Mouse (Mus musculus): Measurements from ENCODE around the gene Srrt. TPM values are rescaled to one million over a fixed set of nuclear protein-coding genes. Genes with fewer than 3 reads are reported as not detected.

Srrt gene
- polyA plus RNA-seq, 1 experiment from 2014 or later, result 119 TPM

DNA sequence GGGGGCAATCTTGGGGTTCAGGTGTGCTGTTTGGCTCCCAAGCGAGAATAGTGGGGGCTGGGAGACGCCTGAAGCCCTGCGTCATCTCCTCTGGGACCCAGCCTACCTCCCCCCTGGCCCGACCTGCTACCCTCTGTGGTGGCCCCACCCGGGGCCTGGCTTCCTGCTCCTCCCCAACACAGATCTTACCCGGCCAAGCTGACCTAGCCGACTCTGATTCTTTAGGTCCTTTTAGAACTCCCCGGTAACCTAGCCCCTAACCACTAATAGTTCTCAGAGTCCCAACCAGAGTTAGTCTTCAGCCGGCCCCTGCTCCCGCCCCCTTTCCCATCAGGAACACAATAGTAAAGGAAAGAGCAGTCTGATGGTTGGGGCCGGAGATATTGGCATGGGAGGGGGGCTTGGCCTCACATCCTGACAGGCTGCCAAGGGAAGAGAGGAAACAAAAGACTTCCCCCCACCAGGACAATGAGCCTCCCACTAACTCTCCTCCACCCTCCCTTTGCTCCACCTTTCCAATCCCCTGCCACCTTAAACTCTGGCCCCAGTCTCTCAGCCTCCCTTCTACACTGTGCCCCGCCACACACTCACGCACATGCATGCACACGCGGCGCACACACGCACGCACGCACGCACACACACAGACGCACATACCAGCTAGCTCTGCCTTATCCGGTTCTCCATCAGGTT is 32.0 kb upstream of the Srrt start:
- Histone ChIP-seq H3K27me3 (replicated peaks; ENCODE audit: control insufficient read depth, insufficient read depth, low read length) (no peaks in the 10 kb centered on the region), H3K4me3 (replicated peaks; ENCODE audit: low read length) (peak overlapping the region; percentile 49), H3K9me3 (ENCODE audit: control insufficient read depth, low read length) (no peaks in the 10 kb centered on the region), H3K9ac (replicated peaks; ENCODE audit: low read depth, low read length) (peak overlapping the region; percentile 63), H3K27ac (ENCODE audit: low read length) (peak overlapping the region; percentile 68), H3K36me3 (ENCODE audit: control insufficient read depth, insufficient read depth) (no peaks in the 10 kb centered on the region), H3K4me1 (replicated peaks; ENCODE audit: control insufficient read depth, insufficient read depth, low read length) (peaks cover 14% of the 10 kb centered on the region), H3K4me2 (ENCODE audit: low read length) (peak overlapping the region; percentile 92)
- peak; percentile 54 for ATAC-seq
- WGBS, result 4% methylated on average over 22 of the region's 22 CpGs

DNA sequence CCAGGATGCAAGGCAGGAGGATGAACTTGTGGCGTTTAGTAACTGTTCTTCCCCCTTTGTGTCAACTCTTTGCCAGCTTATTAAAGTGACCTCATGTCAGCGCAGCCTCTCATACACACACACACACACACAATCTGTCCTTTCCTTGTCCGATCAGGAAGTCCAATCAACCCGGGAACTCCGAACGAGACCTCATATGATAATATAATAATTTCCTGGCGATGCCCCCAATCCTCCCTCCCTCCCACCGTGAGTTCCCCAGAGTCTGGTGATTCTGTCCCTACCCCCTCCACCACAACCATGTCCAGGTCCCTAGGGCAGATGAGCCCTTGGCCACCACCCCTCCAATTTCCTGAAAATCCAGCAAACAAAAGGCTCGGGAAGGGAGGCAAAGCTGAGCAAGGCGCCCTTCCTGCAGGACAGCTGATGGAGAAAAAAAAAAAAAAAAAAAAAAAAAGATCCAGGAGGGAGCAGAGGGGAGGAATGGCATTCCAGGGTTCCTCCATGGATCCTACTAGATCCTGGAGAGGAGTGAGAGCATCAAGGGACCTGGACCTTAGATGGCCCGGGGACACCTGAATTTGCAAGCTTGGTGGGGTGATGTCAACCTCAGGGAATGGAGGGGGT is 31.3 kb upstream of the Srrt start:
- Histone ChIP-seq H3K36me3 (ENCODE audit: control insufficient read depth, insufficient read depth) (no peaks in the 10 kb centered on the region), H3K4me3 (replicated peaks; ENCODE audit: low read length) (peak overlapping the region; percentile 49), H3K4me2 (ENCODE audit: low read length) (peak overlapping the region; percentile 92), H3K9ac (replicated peaks; ENCODE audit: low read depth, low read length) (peak overlapping the region; percentile 63), H3K9me3 (ENCODE audit: control insufficient read depth, low read length) (no peaks in the 10 kb centered on the region), H3K4me1 (replicated peaks; ENCODE audit: control insufficient read depth, insufficient read depth, low read length) (peaks cover 14% of the 10 kb centered on the region), H3K27ac (ENCODE audit: low read length) (peak overlapping the region; percentile 68), H3K27me3 (replicated peaks; ENCODE audit: control insufficient read depth, insufficient read depth, low read length) (no peaks in the 10 kb centered on the region)
- ATAC-seq, result peak; percentile 2; the same call in 1 of the 2 replicates
- WGBS, result 2% methylated on average over 11 of the region's 11 CpGs

DNA sequence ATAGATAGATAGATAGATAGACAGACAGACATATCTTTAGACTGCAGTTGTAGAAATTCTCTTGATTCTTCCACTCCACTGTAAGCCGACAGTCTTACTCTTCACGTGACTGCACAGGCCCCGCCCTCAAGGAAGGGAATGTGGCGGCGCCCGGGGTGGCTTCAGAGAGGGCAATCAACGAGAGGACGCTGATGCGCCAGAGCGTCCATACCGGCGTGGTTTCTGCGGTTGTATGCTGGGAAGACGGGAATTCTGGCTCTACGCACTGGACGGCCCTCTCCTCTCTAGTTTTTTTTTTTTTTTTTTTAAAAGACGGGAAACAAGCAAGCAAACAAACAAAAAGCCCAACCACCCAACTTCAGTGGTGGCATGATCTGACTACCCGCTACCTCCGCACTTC is 30.8 kb upstream of the Srrt start:
- Histone ChIP-seq H3K9ac (replicated peaks; ENCODE audit: low read depth, low read length) (peak overlapping the region; percentile 63), H3K9me3 (ENCODE audit: control insufficient read depth, low read length) (no peaks in the 10 kb centered on the region), H3K4me2 (ENCODE audit: low read length) (peak overlapping the region; percentile 92), H3K4me1 (replicated peaks; ENCODE audit: control insufficient read depth, insufficient read depth, low read length) (peaks cover 14% of the 10 kb centered on the region), H3K27ac (ENCODE audit: low read length) (peak overlapping the region; percentile 68), H3K4me3 (replicated peaks; ENCODE audit: low read length) (peak overlapping the region; percentile 49), H3K36me3 (ENCODE audit: control insufficient read depth, insufficient read depth) (no peaks in the 10 kb centered on the region), H3K27me3 (replicated peaks; ENCODE audit: control insufficient read depth, insufficient read depth, low read length) (no peaks in the 10 kb centered on the region)
- peak; percentile 88 for ATAC-seq
- WGBS, result under 1% methylated on average over 19 of the region's 19 CpGs

DNA sequence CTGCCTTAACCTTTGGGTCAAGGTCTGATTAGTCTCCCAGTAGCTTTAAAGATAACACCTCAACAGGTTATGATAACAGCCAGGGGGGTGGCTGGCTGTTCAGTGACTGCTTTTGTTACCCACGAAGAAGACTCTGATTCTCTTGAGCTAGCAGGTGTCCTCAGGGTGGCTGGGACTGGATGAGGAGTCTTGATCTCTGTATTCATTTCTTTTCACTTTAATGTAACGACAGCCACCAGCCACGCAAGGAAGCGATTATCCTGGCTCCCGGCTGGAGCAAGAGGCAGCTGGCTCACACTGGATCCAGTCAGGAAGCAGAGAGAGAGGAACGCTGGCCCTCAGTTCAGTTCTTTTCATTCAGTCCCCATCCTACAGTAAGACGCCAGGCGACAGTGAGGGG is 29.7 kb upstream of the Srrt start:
- no peak overlapping the region for H3K4me2 ChIP-seq (ENCODE audit: low read length)
- H3K4me1 ChIP-seq (replicated peaks; ENCODE audit: control insufficient read depth, insufficient read depth, low read length), result peaks cover 24% of the 10 kb centered on the region
- no peaks in the 10 kb centered on the region for H3K36me3 ChIP-seq (ENCODE audit: control insufficient read depth, insufficient read depth)
- 52% methylated on average over 8 of the region's 8 CpGs for WGBS
- no peak overlapping the region for H3K27ac ChIP-seq (ENCODE audit: low read length)
- no peak overlapping the region for H3K4me3 ChIP-seq (replicated peaks; ENCODE audit: low read length)
- no peaks in the 10 kb centered on the region for H3K9me3 ChIP-seq (ENCODE audit: control insufficient read depth, low read length)
- no peak for ATAC-seq
- no peak overlapping the region for H3K9ac ChIP-seq (replicated peaks; ENCODE audit: low read depth, low read length)
- no peaks in the 10 kb centered on the region for H3K27me3 ChIP-seq (replicated peaks; ENCODE audit: control insufficient read depth, insufficient read depth, low read length)

DNA sequence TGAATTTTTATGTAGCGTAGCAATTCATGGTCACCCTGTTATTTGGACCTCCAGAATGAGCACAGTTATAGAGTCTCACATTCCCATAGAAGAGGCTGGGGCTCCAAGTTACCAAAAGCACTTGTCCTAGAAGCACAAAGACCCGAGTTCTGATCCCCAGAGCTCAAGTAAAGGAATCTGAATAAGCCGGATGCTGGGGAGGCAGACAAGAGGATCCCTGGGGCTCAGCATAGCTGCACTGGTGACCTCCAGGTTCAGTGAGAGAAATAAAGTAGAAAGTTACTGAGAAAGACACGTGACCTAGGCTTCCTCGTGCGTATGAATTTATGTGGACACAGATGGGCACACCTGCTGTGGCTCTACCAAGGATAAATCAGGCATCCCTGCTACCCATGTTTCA is 27.6 kb upstream of the Srrt start:
- Histone ChIP-seq H3K4me3 (replicated peaks; ENCODE audit: low read length) (no peak overlapping the region), H3K9me3 (ENCODE audit: control insufficient read depth, low read length) (no peaks in the 10 kb centered on the region), H3K36me3 (ENCODE audit: control insufficient read depth, insufficient read depth) (no peaks in the 10 kb centered on the region), H3K4me2 (ENCODE audit: low read length) (no peak overlapping the region), H3K4me1 (replicated peaks; ENCODE audit: control insufficient read depth, insufficient read depth, low read length) (peaks cover 24% of the 10 kb centered on the region), H3K9ac (replicated peaks; ENCODE audit: low read depth, low read length) (no peak overlapping the region), H3K27me3 (replicated peaks; ENCODE audit: control insufficient read depth, insufficient read depth, low read length) (no peaks in the 10 kb centered on the region), H3K27ac (ENCODE audit: low read length) (no peak overlapping the region)
- WGBS, result 65% methylated on average over 6 of the region's 6 CpGs
- no peak for ATAC-seq

- 60% methylated on average over 10 of the region's 10 CpGs for WGBS
Measured at GRCm38 (mm10) chr5:137334317-137334716, 26.8 kb upstream of the Srrt start.

DNA sequence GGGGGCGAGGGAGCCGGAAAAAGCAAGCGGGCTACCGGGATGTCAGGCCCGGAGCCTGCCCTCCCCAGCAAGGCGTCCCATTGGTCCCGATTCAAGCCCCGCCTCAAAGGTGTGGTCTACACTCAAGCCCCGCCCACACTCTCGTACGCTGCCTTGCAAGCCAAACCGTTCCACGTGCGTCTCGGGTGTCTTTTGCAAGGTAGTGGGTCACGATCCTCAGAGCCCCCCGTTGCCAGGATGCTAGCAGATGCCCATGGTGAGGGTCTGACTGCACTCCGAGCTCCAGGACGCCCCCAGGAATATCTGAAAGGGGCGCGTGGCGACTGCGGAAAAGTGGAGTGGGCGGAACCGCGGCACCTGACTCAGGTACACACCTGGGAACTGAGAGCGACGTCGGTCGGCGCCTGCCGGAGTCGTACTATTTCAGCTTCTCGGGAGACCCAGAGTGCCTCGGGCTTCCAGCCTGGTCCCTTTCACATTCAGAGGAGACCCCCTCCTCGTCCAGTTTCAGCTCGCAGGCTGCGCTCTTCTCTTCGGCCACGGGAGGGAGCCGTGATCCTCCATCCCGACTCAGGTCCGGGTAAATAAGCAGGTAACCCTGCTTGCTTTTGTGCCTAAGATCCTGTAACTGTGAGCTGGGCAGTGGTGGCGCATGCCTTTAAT is 26.2 kb upstream of the Srrt start, which contains the start of gene Slc12a9:
Gene Slc12a9 (minus strand): TSS at position 86 of the 663 bp plus-strand sequence.
- Histone ChIP-seq H3K9me3 (ENCODE audit: control insufficient read depth, low read length) (no peaks in the 10 kb centered on the region), H3K27ac (ENCODE audit: low read length) (peak within 1 kb of the TSS; percentile 37; the same call in 1 of the 2 replicates), H3K36me3 (ENCODE audit: control insufficient read depth, insufficient read depth) (no peaks in the 10 kb centered on the region), H3K4me1 (replicated peaks; ENCODE audit: control insufficient read depth, insufficient read depth, low read length) (peaks cover 12% of the 10 kb centered on the region), H3K9ac (replicated peaks; ENCODE audit: low read depth, low read length) (peak within 1 kb of the TSS; percentile 87), H3K4me2 (ENCODE audit: low read length) (peak within 1 kb of the TSS; percentile 92), H3K27me3 (replicated peaks; ENCODE audit: control insufficient read depth, insufficient read depth, low read length) (no peaks in the 10 kb centered on the region), H3K4me3 (replicated peaks; ENCODE audit: low read length) (peak within 1 kb of the TSS; percentile 77)
- ATAC-seq, result peak; percentile 87
- under 1% methylated on average over 44 of the region's 44 CpGs for WGBS

More at GRCm38 (mm10) chr5:137334317-137334716, 26.8 kb upstream of the Srrt start:
- Histone ChIP-seq H3K9me3 (ENCODE audit: control insufficient read depth, low read length) (no peaks in the 10 kb centered on the region), H3K36me3 (ENCODE audit: control insufficient read depth, insufficient read depth) (no peaks in the 10 kb centered on the region), H3K4me2 (ENCODE audit: low read length) (no peak overlapping the region), H3K27me3 (replicated peaks; ENCODE audit: control insufficient read depth, insufficient read depth, low read length) (no peaks in the 10 kb centered on the region), H3K4me3 (replicated peaks; ENCODE audit: low read length) (no peak overlapping the region), H3K9ac (replicated peaks; ENCODE audit: low read depth, low read length) (no peak overlapping the region), H3K27ac (ENCODE audit: low read length) (no peak overlapping the region), H3K4me1 (replicated peaks; ENCODE audit: control insufficient read depth, insufficient read depth, low read length) (peaks cover 18% of the 10 kb centered on the region)
- ATAC-seq, result no peak

GRCm38 (mm10) chr5:137332857-137333511 is 25.5 kb upstream of the Srrt start:
- Histone ChIP-seq H3K9me3 (ENCODE audit: control insufficient read depth, low read length) (no peaks in the 10 kb centered on the region), H3K27me3 (replicated peaks; ENCODE audit: control insufficient read depth, insufficient read depth, low read length) (no peaks in the 10 kb centered on the region), H3K4me1 (replicated peaks; ENCODE audit: control insufficient read depth, insufficient read depth, low read length) (peaks cover 10% of the 10 kb centered on the region), H3K27ac (ENCODE audit: low read length) (peak overlapping the region; percentile 37; the same call in 1 of the 2 replicates), H3K4me3 (replicated peaks; ENCODE audit: low read length) (peak overlapping the region; percentile 77), H3K4me2 (ENCODE audit: low read length) (peak overlapping the region; percentile 92), H3K36me3 (ENCODE audit: control insufficient read depth, insufficient read depth) (no peaks in the 10 kb centered on the region), H3K9ac (replicated peaks; ENCODE audit: low read depth, low read length) (peak overlapping the region; percentile 87)
- WGBS, result 14% methylated on average over 15 of the region's 15 CpGs
- no peak for ATAC-seq

DNA sequence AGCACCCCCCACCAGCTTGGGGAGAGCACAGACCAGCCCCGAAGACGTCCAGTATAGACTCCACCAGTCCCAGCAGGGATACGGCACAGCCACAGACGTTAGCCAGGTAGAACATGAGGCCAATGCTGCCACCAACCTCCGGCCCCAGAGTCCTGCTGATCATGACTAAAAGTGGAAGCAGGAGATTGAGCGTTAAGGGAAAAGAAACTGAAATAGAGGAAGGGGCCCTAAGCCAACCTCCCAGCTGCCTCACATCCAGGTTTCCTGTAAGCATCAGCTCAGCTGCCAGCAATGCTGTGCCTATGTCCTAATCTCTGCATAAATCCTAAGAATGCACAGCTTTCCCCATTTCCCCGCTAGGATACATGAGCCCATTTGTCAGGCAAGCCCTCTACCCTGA is 23.4 kb upstream of the Srrt start:
- peaks cover 10% of the 10 kb centered on the region for H3K4me1 ChIP-seq (replicated peaks; ENCODE audit: control insufficient read depth, insufficient read depth, low read length)
- H3K9me3 ChIP-seq (ENCODE audit: control insufficient read depth, low read length), result no peaks in the 10 kb centered on the region
- H3K27ac ChIP-seq (ENCODE audit: low read length), result no peak overlapping the region
- H3K4me2 ChIP-seq (ENCODE audit: low read length), result no peak overlapping the region
- no peaks in the 10 kb centered on the region for H3K36me3 ChIP-seq (ENCODE audit: control insufficient read depth, insufficient read depth)
- 90% methylated on average over 7 of the region's 7 CpGs for WGBS
- no peak for ATAC-seq
- no peak overlapping the region for H3K9ac ChIP-seq (replicated peaks; ENCODE audit: low read depth, low read length)
- no peak overlapping the region for H3K4me3 ChIP-seq (replicated peaks; ENCODE audit: low read length)
- H3K27me3 ChIP-seq (replicated peaks; ENCODE audit: control insufficient read depth, insufficient read depth, low read length), result no peaks in the 10 kb centered on the region

Measured in forebrain, embryonic 16.5 days (tissue).